Mouse (Mus musculus): ENCODE data around the gene Derl3. TPM values are rescaled to one million over a fixed set of nuclear protein-coding genes. Genes with fewer than 3 reads are reported as not detected.

Gene Derl3
- polyA plus RNA-seq, 1 experiment from 2014 or later, result 5.1 TPM

GRCm38 (mm10) chr10:75939481-75940234 is 46.4 kb downstream of the Derl3 start:
- peaks cover 46% of the 10 kb centered on the region for H3K4me1 ChIP-seq (replicated peaks; ENCODE audit: control insufficient read depth, insufficient read depth, low read length)
- H3K9me3 ChIP-seq (ENCODE audit: control insufficient read depth, low read length), result no peaks in the 10 kb centered on the region
- H3K36me3 ChIP-seq (ENCODE audit: control insufficient read depth, insufficient read depth, low read length), result no peaks in the 10 kb centered on the region
- 44% methylated on average over 9 of the region's 9 CpGs for WGBS
- H3K9ac ChIP-seq (ENCODE audit: low read depth, low read length), result peak overlapping the region; percentile 64
- H3K4me2 ChIP-seq, result peak overlapping the region; percentile 61
- DNase-seq (ENCODE audit: low spot score) (no peak), ATAC-seq (replicated peaks; ENCODE audit: low FRiP score) (peak; percentile 62)
- peak overlapping the region; percentile 42 for H3K4me3 ChIP-seq (ENCODE audit: low read depth, low read length)
- peaks cover 6% of the 10 kb centered on the region for H3K27me3 ChIP-seq (replicated peaks; ENCODE audit: control insufficient read depth, insufficient read depth, low read length)
- H3K27ac ChIP-seq (ENCODE audit: low read depth, low read length), result peak overlapping the region; percentile 47

- Histone ChIP-seq H3K9ac (ENCODE audit: low read depth, low read length) (peak within 1 kb of the TSS; percentile 64), H3K36me3 (ENCODE audit: control insufficient read depth, insufficient read depth, low read length) (no peaks in the 10 kb centered on the region), H3K4me1 (replicated peaks; ENCODE audit: control insufficient read depth, insufficient read depth, low read length) (peaks cover 41% of the 10 kb centered on the region), H3K4me2 (peak within 1 kb of the TSS; percentile 61), H3K4me3 (ENCODE audit: low read depth, low read length) (peak within 1 kb of the TSS; percentile 42), H3K9me3 (ENCODE audit: control insufficient read depth, low read length) (no peaks in the 10 kb centered on the region), H3K27me3 (replicated peaks; ENCODE audit: control insufficient read depth, insufficient read depth, low read length) (peaks cover 6% of the 10 kb centered on the region), H3K27ac (ENCODE audit: low read depth, low read length) (peak within 1 kb of the TSS; percentile 47)
- DNase-seq (ENCODE audit: low spot score) (no peak), ATAC-seq (replicated peaks; ENCODE audit: low FRiP score) (no peak)
- 70% methylated on average over 5 of the region's 5 CpGs for WGBS
These were observed 47.3 kb downstream of the Derl3 start, which contains the start of gene Gm867 for GRCm38 (mm10) chr10:75940520-75940919. Gene Gm867, minus strand, starts transcription at chr10:75940672.

GRCm38 (mm10) chr10:75941042-75941824 is 48.0 kb downstream of the Derl3 start:
- Histone ChIP-seq H3K9me3 (ENCODE audit: control insufficient read depth, low read length) (no peaks in the 10 kb centered on the region), H3K36me3 (ENCODE audit: control insufficient read depth, insufficient read depth, low read length) (no peaks in the 10 kb centered on the region), H3K27ac (ENCODE audit: low read depth, low read length) (no peak overlapping the region), H3K27me3 (replicated peaks; ENCODE audit: control insufficient read depth, insufficient read depth, low read length) (peaks cover 6% of the 10 kb centered on the region; the same call in 1 of the 2 replicates), H3K4me2 (no peak overlapping the region), H3K9ac (ENCODE audit: low read depth, low read length) (no peak overlapping the region), H3K4me3 (ENCODE audit: low read depth, low read length) (no peak overlapping the region), H3K4me1 (replicated peaks; ENCODE audit: control insufficient read depth, insufficient read depth, low read length) (peaks cover 38% of the 10 kb centered on the region)
- ATAC-seq (replicated peaks; ENCODE audit: low FRiP score) (no peak), DNase-seq (ENCODE audit: low spot score) (no peak)
- 69% methylated on average over 9 of the region's 9 CpGs for whole genome bisulfite sequencing

GRCm38 (mm10) chr10:75942736-75943477 is 49.7 kb downstream of the Derl3 start, which contains the start of gene Vpreb3:
Gene Vpreb3, plus strand, starts transcription at chr10:75943057.
- DNase-seq (ENCODE audit: low spot score) (no peak), ATAC-seq (replicated peaks; ENCODE audit: low FRiP score) (no peak)
- no peaks in the 10 kb centered on the region for H3K27me3 ChIP-seq (replicated peaks; ENCODE audit: control insufficient read depth, insufficient read depth, low read length)
- H3K27ac ChIP-seq (ENCODE audit: low read depth, low read length), result no peak within 1 kb of the TSS
- H3K4me2 ChIP-seq, result no peak within 1 kb of the TSS
- peaks cover 22% of the 10 kb centered on the region for H3K4me1 ChIP-seq (replicated peaks; ENCODE audit: control insufficient read depth, insufficient read depth, low read length)
- H3K36me3 ChIP-seq (ENCODE audit: control insufficient read depth, insufficient read depth, low read length), result no peaks in the 10 kb centered on the region
- H3K4me3 ChIP-seq (ENCODE audit: low read depth, low read length), result no peak within 1 kb of the TSS
- H3K9me3 ChIP-seq (ENCODE audit: control insufficient read depth, low read length), result no peaks in the 10 kb centered on the region
- 71% methylated on average over 15 of the region's 15 CpGs for WGBS
- H3K9ac ChIP-seq (ENCODE audit: low read depth, low read length), result no peak within 1 kb of the TSS

GRCm38 (mm10) chr10:75944066-75944772 is 51.0 kb downstream of the Derl3 start:
- no peaks in the 10 kb centered on the region for H3K36me3 ChIP-seq (ENCODE audit: control insufficient read depth, insufficient read depth, low read length)
- no peak overlapping the region for H3K4me2 ChIP-seq
- ATAC-seq (replicated peaks; ENCODE audit: low FRiP score), result no peak
- no peak for DNase-seq (ENCODE audit: low spot score)
- no peak overlapping the region for H3K4me3 ChIP-seq (ENCODE audit: low read depth, low read length)
- no peaks in the 10 kb centered on the region for H3K9me3 ChIP-seq (ENCODE audit: control insufficient read depth, low read length)
- WGBS, result 56% methylated on average over 11 of the region's 11 CpGs
- no peaks in the 10 kb centered on the region; the same call in 1 of the 2 replicates for H3K27me3 ChIP-seq (replicated peaks; ENCODE audit: control insufficient read depth, insufficient read depth, low read length)
- no peak overlapping the region for H3K9ac ChIP-seq (ENCODE audit: low read depth, low read length)
- H3K4me1 ChIP-seq (replicated peaks; ENCODE audit: control insufficient read depth, insufficient read depth, low read length), result peaks cover 14% of the 10 kb centered on the region
- H3K27ac ChIP-seq (ENCODE audit: low read depth, low read length), result no peak overlapping the region

GRCm38 (mm10) chr10:75945213-75945612 is 52.0 kb downstream of the Derl3 start:
- DNase-seq (ENCODE audit: low spot score), result no peak
- Histone ChIP-seq H3K9ac (ENCODE audit: low read depth, low read length) (no peak overlapping the region), H3K9me3 (ENCODE audit: control insufficient read depth, low read length) (no peaks in the 10 kb centered on the region), H3K27me3 (replicated peaks; ENCODE audit: control insufficient read depth, insufficient read depth, low read length) (peaks cover 5% of the 10 kb centered on the region; the same call in 1 of the 2 replicates), H3K27ac (ENCODE audit: low read depth, low read length) (no peak overlapping the region), H3K4me3 (ENCODE audit: low read depth, low read length) (no peak overlapping the region), H3K4me2 (no peak overlapping the region), H3K36me3 (ENCODE audit: control insufficient read depth, insufficient read depth, low read length) (no peaks in the 10 kb centered on the region), H3K4me1 (replicated peaks; ENCODE audit: control insufficient read depth, insufficient read depth, low read length) (peaks cover 4% of the 10 kb centered on the region; the same call in 1 of the 2 replicates)
- WGBS, result 92% methylated on average over 7 of the region's 7 CpGs
- ATAC-seq (replicated peaks; ENCODE audit: low FRiP score), result no peak
